Mouse (Mus musculus): ENCODE results near the gene Phf20. TPM values are rescaled to one million over a fixed set of nuclear protein-coding genes. Genes with fewer than 3 reads are reported as not detected.

Gene Phf20
- polyA plus RNA-seq, 1 experiment: 56.9 TPM

DNA sequence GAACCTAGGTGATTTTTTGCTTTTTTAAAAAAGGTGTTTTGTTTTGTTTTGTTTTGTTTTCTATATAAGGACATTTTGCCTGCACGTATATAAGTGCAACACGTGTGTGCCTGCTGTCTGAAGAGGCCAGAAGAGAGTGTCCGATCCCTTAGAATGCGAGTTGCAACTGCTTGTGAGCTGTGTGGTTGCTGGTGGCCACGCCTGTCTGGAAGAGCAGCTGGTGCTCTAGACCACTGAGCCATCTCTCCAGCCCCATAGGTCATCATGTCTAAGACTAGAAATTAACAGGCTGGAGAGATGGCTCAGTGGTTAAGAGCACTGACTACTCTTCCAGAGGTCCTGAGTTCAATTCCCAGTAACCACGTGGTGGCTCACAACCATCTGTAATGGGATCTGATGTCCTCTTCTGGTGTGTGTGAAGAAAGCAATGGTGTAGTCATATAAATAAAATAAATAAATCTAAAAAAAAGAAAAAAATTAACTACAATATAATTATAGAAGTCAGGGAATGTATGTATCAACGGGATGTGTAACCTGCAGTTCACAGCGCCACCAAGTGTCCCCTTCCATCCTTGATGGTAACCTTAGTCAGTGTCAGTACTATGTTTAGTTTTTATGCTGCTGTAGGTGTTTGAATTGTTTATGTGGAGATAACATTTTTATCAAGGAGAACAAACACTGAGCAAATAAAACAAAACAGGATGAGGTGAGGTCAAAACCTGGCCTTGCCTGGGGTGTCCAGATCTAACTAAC, 156.3 kb downstream of the Phf20 start:
- H3K9me3 ChIP-seq: peaks cover 4% of the 10 kb centered on the region; the same call in 1 of the 2 replicates
- TF ChIP-seq GATA1 (IDR thresholded peaks at IDR 0.05; ENCODE audit: borderline replicate concordance, low read length) (no peak), FLI1 (IDR thresholded peaks at IDR 0.05; ENCODE audit: low read length) (no peak)
- H3K4me3 ChIP-seq (replicated peaks): no peak overlapping the region
- no peaks in the 10 kb centered on the region for H3K36me3 ChIP-seq (replicated peaks; ENCODE audit: low read length)
- peaks cover 18% of the 10 kb centered on the region for H3K4me1 ChIP-seq
- H3K27me3 ChIP-seq (replicated peaks): peaks cover 3% of the 10 kb centered on the region

- Histone ChIP-seq H3K9me3 (peaks cover 4% of the 10 kb centered on the region; the same call in 1 of the 2 replicates), H3K4me3 (replicated peaks) (no peak overlapping the region), H3K4me1 (peaks cover 18% of the 10 kb centered on the region), H3K36me3 (replicated peaks; ENCODE audit: low read length) (no peaks in the 10 kb centered on the region), H3K27me3 (replicated peaks) (peaks cover 3% of the 10 kb centered on the region)
- TF ChIP-seq FLI1 (IDR thresholded peaks at IDR 0.05; ENCODE audit: low read length): no peak
- TF ChIP-seq GATA1 (IDR thresholded peaks at IDR 0.05; ENCODE audit: borderline replicate concordance, low read length): no peak
Observed at GRCm38 (mm10) chr2:156353265-156353692, 157.0 kb downstream of the Phf20 start.

DNA sequence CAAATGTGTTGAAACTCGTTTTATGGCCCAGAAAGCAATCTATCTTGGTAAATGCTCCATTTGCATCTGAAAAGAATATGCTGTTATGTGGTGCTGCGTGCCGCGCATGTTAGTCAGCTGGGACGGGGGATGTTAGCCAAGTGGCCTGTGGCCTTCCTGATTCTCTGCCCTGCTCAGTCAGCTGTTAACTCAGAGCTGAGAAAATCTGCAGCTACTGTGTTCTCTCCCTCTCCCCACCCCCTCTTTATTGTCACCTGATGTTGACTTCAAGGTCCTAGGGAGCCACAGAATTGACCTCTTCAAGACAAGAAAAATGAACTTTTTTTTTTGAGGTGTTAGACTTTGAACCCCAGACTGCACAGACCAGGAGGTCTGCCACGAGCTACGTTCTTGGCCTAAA, 159.8 kb downstream of the Phf20 start:
- H3K9me3 ChIP-seq: peaks cover 4% of the 10 kb centered on the region; the same call in 1 of the 2 replicates
- H3K4me3 ChIP-seq (replicated peaks): no peak overlapping the region
- no peaks in the 10 kb centered on the region for H3K36me3 ChIP-seq (replicated peaks; ENCODE audit: low read length)
- H3K4me1 ChIP-seq: peaks cover 18% of the 10 kb centered on the region
- TF ChIP-seq GATA1 (IDR thresholded peaks at IDR 0.05; ENCODE audit: borderline replicate concordance, low read length): no peak
- no peaks in the 10 kb centered on the region for H3K27me3 ChIP-seq (replicated peaks)

Other genes with a start within 250 kb of the Phf20 start
- 7.1 and 19.6 TPM in 2 replicates for gene Cep250, start 240.0 kb upstream of the Phf20 start, polyA plus RNA-seq (2012; ENCODE audit: insufficient read depth, low replicate concordance)
- gene 6430550D23Rik, start 188.5 kb upstream of the Phf20 start, polyA plus RNA-seq (2012; ENCODE audit: insufficient read depth, low replicate concordance): not detected in 2 replicates
- gene Ergic3, start 188.4 kb upstream of the Phf20 start, polyA plus RNA-seq (2012; ENCODE audit: insufficient read depth, low replicate concordance): 49.2 and 93.8 TPM in 2 replicates
- not detected in 2 replicates for gene Fer1l4, start 143.5 kb upstream of the Phf20 start, polyA plus RNA-seq (2012; ENCODE audit: insufficient read depth, low replicate concordance)
- 2.2 TPM in 1 of 2 replicates, not detected in the other for gene Spag4, start 131.3 kb upstream of the Phf20 start, polyA plus RNA-seq (2012; ENCODE audit: insufficient read depth, low replicate concordance)
- gene Cpne1, start 84.5 kb upstream of the Phf20 start, polyA plus RNA-seq (2012; ENCODE audit: insufficient read depth, low replicate concordance): 17.2 and 27.7 TPM in 2 replicates
- 2.3 and 7.1 TPM in 2 replicates for gene Rbm12, start 84.5 kb upstream of the Phf20 start, polyA plus RNA-seq (2012; ENCODE audit: insufficient read depth, low replicate concordance)
- not detected in 2 replicates for gene Gm28036, start 69.4 kb upstream of the Phf20 start, polyA plus RNA-seq (2012; ENCODE audit: insufficient read depth, low replicate concordance)
- 248 and 453 TPM in 2 replicates for gene Romo1, start 52.4 kb upstream of the Phf20 start, polyA plus RNA-seq (2012; ENCODE audit: insufficient read depth, low replicate concordance)
- 5.4 and 12.7 TPM in 2 replicates for gene Nfs1, start 52.3 kb upstream of the Phf20 start, polyA plus RNA-seq (2012; ENCODE audit: insufficient read depth, low replicate concordance)
- 68.5 and 230 TPM in 2 replicates for gene Rbm39, start 16.2 kb upstream of the Phf20 start, polyA plus RNA-seq (2012; ENCODE audit: insufficient read depth, low replicate concordance)
- gene Cnbd2, start 115.8 kb downstream of the Phf20 start, polyA plus RNA-seq (2012; ENCODE audit: insufficient read depth, low replicate concordance): 0.74 TPM in 1 of 2 replicates, not detected in the other
- 797 and 1,035 TPM in 2 replicates for gene Scand1, start 116.2 kb downstream of the Phf20 start, polyA plus RNA-seq (2012; ENCODE audit: insufficient read depth, low replicate concordance)
- 7.0 TPM in 1 of 2 replicates, not detected in the other for gene Epb41l1, start 224.4 kb downstream of the Phf20 start, polyA plus RNA-seq (2012; ENCODE audit: insufficient read depth, low replicate concordance)